Mouse (Mus musculus) hindbrain, embryonic 12.5 days (tissue): ENCODE data around the gene Fuk. TPM values are rescaled to one million over a fixed set of nuclear protein-coding genes. Genes with fewer than 3 reads are reported as not detected.
"Not testable (repeated sequence)": the region's sequence is repeated elsewhere in the genome, so short reads cannot be mapped to it uniquely, and the experiment has no call there.

ENCODE experiments used
- ATAC-seq: fragments of 200-750 bp; cut with Nextera tagmentation; 2 replicates; pipeline ENCODE4 v1.8.0; 2017; ENCODE audit warnings: moderate TSS enrichment; ENCODE audit not compliant: low FRiP score
- H3K27ac ChIP-seq: fragments of 300-500 bp; sonication (generic); 2 replicates; pipeline ENCODE4 v1.5.1; 2016; ENCODE audit warnings: mild to moderate bottlenecking
- H3K27me3 ChIP-seq: fragments of 300-500 bp; sonication (generic); 2 replicates; pipeline ENCODE4 v1.6.1; 2016; ENCODE audit warnings: mild to moderate bottlenecking
- H3K36me3 ChIP-seq: fragments of 300-500 bp; sonication (generic); 2 replicates; pipeline ENCODE4 v1.6.1; 2016; ENCODE audit warnings: mild to moderate bottlenecking
- H3K4me1 ChIP-seq: fragments of 300-500 bp; sonication (generic); 2 replicates; pipeline ENCODE4 v1.6.1; 2016
- H3K4me2 ChIP-seq: fragments of 300-500 bp; sonication (generic); replicated peaks from 2 replicates; pipeline ENCODE4 v1.6.1; 2016; ENCODE audit warnings: mild to moderate bottlenecking
- H3K4me3 ChIP-seq: fragments of 300-500 bp; sonication (generic); 2 replicates; pipeline ENCODE4 v1.5.1; 2016; ENCODE audit warnings: mild to moderate bottlenecking
- H3K9ac ChIP-seq: fragments of 300-500 bp; sonication (generic); 2 replicates; pipeline ENCODE4 v1.6.1; 2016; ENCODE audit warnings: mild to moderate bottlenecking, moderate library complexity
- H3K9me3 ChIP-seq: fragments of 300-500 bp; sonication (generic); replicated peaks from 2 replicates; pipeline ENCODE4 v1.6.1; 2016; ENCODE audit warnings: mild to moderate bottlenecking
- WGBS: fragments of 180-500 bp; shearing (Covaris S2); methylation state at CpG from one replicate; pipeline ENCODE4 v1.1.7; 2016; 5-methylcytosine and 5-hydroxymethylcytosine counted together
- polyA plus RNA-seq: library from polyadenylated mRNA; unstranded; fragments of >200 nt; fragmentation: Nextera tagmentation; extraction: Ambion mirVana; gene quantifications from 2 replicates; pipeline ENCODE4 v1.2.1, GENCODE M21; 2016

Gene Fuk
- polyA plus RNA-seq, 1 experiment from 2014 or later: 11.9 TPM

- H3K36me3 ChIP-seq, H3K4me1 ChIP-seq, H3K4me2 ChIP-seq, H3K27me3 ChIP-seq, ATAC-seq, H3K27ac ChIP-seq, H3K9me3 ChIP-seq, H3K4me3 ChIP-seq, H3K9ac ChIP-seq: not testable (repeated sequence)
- WGBS: 95% methylated on average over 7 of the region's 8 CpGs
Measured at GRCm38 (mm10) chr8:110929672-110930071, 27.4 kb upstream of the Fuk start.

GRCm38 (mm10) chr8:110929066-110929465, 26.8 kb upstream of the Fuk start:
- Histone ChIP-seq H3K4me1 (no peaks in the 10 kb centered on the region), H3K27ac (no peak overlapping the region), H3K27me3 (no peaks in the 10 kb centered on the region), H3K9me3 (no peaks in the 10 kb centered on the region), H3K9ac (no peak overlapping the region), H3K36me3 (peaks cover 8% of the 10 kb centered on the region; the same call in 1 of the 2 replicates), H3K4me2 (no peak overlapping the region), H3K4me3 (no peak overlapping the region)
- ATAC-seq: no peak
- 65% methylated on average over 5 of the region's 5 CpGs for WGBS

GRCm38 (mm10) chr8:110928435-110928834, 26.1 kb upstream of the Fuk start:
- Histone ChIP-seq H3K4me1 (no peaks in the 10 kb centered on the region), H3K4me3 (no peak overlapping the region), H3K36me3 (peaks cover 8% of the 10 kb centered on the region; the same call in 1 of the 2 replicates), H3K9ac (no peak overlapping the region), H3K27ac (no peak overlapping the region), H3K27me3 (no peaks in the 10 kb centered on the region), H3K4me2 (no peak overlapping the region), H3K9me3 (no peaks in the 10 kb centered on the region)
- ATAC-seq: no peak
- 90% methylated on average over 7 of the region's 7 CpGs for WGBS

GRCm38 (mm10) chr8:110926690-110927089, 24.4 kb upstream of the Fuk start:
- Histone ChIP-seq H3K27ac (no peak overlapping the region), H3K9me3 (no peaks in the 10 kb centered on the region), H3K36me3 (peaks cover 10% of the 10 kb centered on the region), H3K4me1 (peaks cover 4% of the 10 kb centered on the region), H3K27me3 (no peaks in the 10 kb centered on the region), H3K4me2 (no peak overlapping the region), H3K9ac (no peak overlapping the region), H3K4me3 (no peak overlapping the region)
- WGBS: 62% methylated on average over 5 of the region's 5 CpGs
- no peak for ATAC-seq

- 84% methylated on average over 8 of the region's 8 CpGs for WGBS
- peaks cover 14% of the 10 kb centered on the region for H3K4me1 ChIP-seq
- no peaks in the 10 kb centered on the region for H3K9me3 ChIP-seq
- H3K36me3 ChIP-seq: peaks cover 4% of the 10 kb centered on the region; the same call in 1 of the 2 replicates
- no peak overlapping the region for H3K4me3 ChIP-seq
- ATAC-seq: no peak
- no peak overlapping the region for H3K4me2 ChIP-seq
- H3K27me3 ChIP-seq: no peaks in the 10 kb centered on the region
- no peak overlapping the region for H3K27ac ChIP-seq
- H3K9ac ChIP-seq: no peak overlapping the region
Measured at GRCm38 (mm10) chr8:110925691-110926140, 23.4 kb upstream of the Fuk start.

GRCm38 (mm10) chr8:110921492-110922230, 19.4 kb upstream of the Fuk start:
- Histone ChIP-seq H3K4me3 (peak overlapping the region; percentile 87), H3K9ac (peak overlapping the region; percentile 20), H3K27ac (0 out of 2 replicates have a peak overlapping the region, but pooled peaks have one; percentile 83), H3K27me3 (no peaks in the 10 kb centered on the region), H3K9me3 (no peaks in the 10 kb centered on the region), H3K36me3 (peaks cover 2% of the 10 kb centered on the region; the same call in 1 of the 2 replicates), H3K4me1 (peaks cover 21% of the 10 kb centered on the region), H3K4me2 (peak overlapping the region; percentile 91)
- no peak for ATAC-seq
- 30% methylated on average over 7 of the region's 7 CpGs for WGBS

- ATAC-seq: no peak
- Histone ChIP-seq H3K27ac (peak overlapping the region; percentile 83; the same call in 1 of the 2 replicates), H3K9ac (peak overlapping the region; percentile 93), H3K27me3 (no peaks in the 10 kb centered on the region), H3K4me2 (peak overlapping the region; percentile 91), H3K36me3 (peaks cover 2% of the 10 kb centered on the region; the same call in 1 of the 2 replicates), H3K4me1 (peaks cover 21% of the 10 kb centered on the region), H3K4me3 (peak overlapping the region; percentile 87), H3K9me3 (no peaks in the 10 kb centered on the region)
- WGBS: 32% methylated on average over 3 of the region's 3 CpGs
Measured at GRCm38 (mm10) chr8:110920773-110921277, 18.5 kb upstream of the Fuk start.

- Histone ChIP-seq H3K27ac (peak overlapping the region; percentile 83), H3K4me2 (peak overlapping the region; percentile 91), H3K4me1 (peaks cover 21% of the 10 kb centered on the region), H3K4me3 (peak overlapping the region; percentile 87), H3K9ac (peak overlapping the region; percentile 93), H3K27me3 (no peaks in the 10 kb centered on the region), H3K9me3 (no peaks in the 10 kb centered on the region), H3K36me3 (peaks cover 2% of the 10 kb centered on the region; the same call in 1 of the 2 replicates)
- peak; percentile 71 for ATAC-seq
- WGBS: 3% methylated on average over 18 of the region's 37 CpGs
Measured at GRCm38 (mm10) chr8:110920032-110920772, 17.9 kb upstream of the Fuk start.

GRCm38 (mm10) chr8:110919341-110920031, 17.2 kb upstream of the Fuk start, which contains the start of gene St3gal2:
TSS of gene St3gal2 (plus strand) at chr8:110919922.
- peak; percentile 99 for ATAC-seq
- Histone ChIP-seq H3K4me1 (peaks cover 21% of the 10 kb centered on the region), H3K36me3 (peaks cover 2% of the 10 kb centered on the region; the same call in 1 of the 2 replicates), H3K4me2 (peak within 1 kb of the TSS; percentile 91), H3K27me3 (no peaks in the 10 kb centered on the region), H3K27ac (peak within 1 kb of the TSS; percentile 83), H3K4me3 (peak within 1 kb of the TSS; percentile 87), H3K9me3 (no peaks in the 10 kb centered on the region), H3K9ac (peak within 1 kb of the TSS; percentile 93)
- under 1% methylated on average over 33 of the region's 36 CpGs for WGBS

- no peaks in the 10 kb centered on the region for H3K9me3 ChIP-seq
- H3K36me3 ChIP-seq: peaks cover 2% of the 10 kb centered on the region; the same call in 1 of the 2 replicates
- no peak overlapping the region for H3K4me3 ChIP-seq
- no peaks in the 10 kb centered on the region for H3K27me3 ChIP-seq
- no peak overlapping the region for H3K4me2 ChIP-seq
- peaks cover 21% of the 10 kb centered on the region for H3K4me1 ChIP-seq
- 64% methylated on average over 8 of the region's 8 CpGs for WGBS
- no peak overlapping the region for H3K27ac ChIP-seq
- no peak for ATAC-seq
- H3K9ac ChIP-seq: no peak overlapping the region
Measured at GRCm38 (mm10) chr8:110918460-110918859, 16.2 kb upstream of the Fuk start.

GRCm38 (mm10) chr8:110918027-110918426, 15.7 kb upstream of the Fuk start:
- WGBS: 81% methylated on average over 11 of the region's 11 CpGs
- ATAC-seq: no peak
- H3K9ac ChIP-seq: no peak overlapping the region
- H3K27me3 ChIP-seq: no peaks in the 10 kb centered on the region
- H3K9me3 ChIP-seq: no peaks in the 10 kb centered on the region
- peaks cover 21% of the 10 kb centered on the region for H3K4me1 ChIP-seq
- H3K36me3 ChIP-seq: peaks cover 2% of the 10 kb centered on the region; the same call in 1 of the 2 replicates
- H3K4me3 ChIP-seq: no peak overlapping the region
- H3K27ac ChIP-seq: no peak overlapping the region
- no peak overlapping the region for H3K4me2 ChIP-seq

GRCm38 (mm10) chr8:110917415-110917814, 15.1 kb upstream of the Fuk start:
- H3K4me1 ChIP-seq: peaks cover 21% of the 10 kb centered on the region
- no peaks in the 10 kb centered on the region for H3K27me3 ChIP-seq
- no peak overlapping the region for H3K4me2 ChIP-seq
- H3K27ac ChIP-seq: no peak overlapping the region
- H3K9me3 ChIP-seq: no peaks in the 10 kb centered on the region
- H3K4me3 ChIP-seq: no peak overlapping the region
- WGBS: 71% methylated on average over 2 of the region's 2 CpGs
- ATAC-seq: no peak
- no peaks in the 10 kb centered on the region for H3K36me3 ChIP-seq
- no peak overlapping the region for H3K9ac ChIP-seq
